Mouse (Mus musculus) hindbrain, embryonic 11.5 days (tissue): ENCODE results near the gene Bicd2. TPM values are rescaled to one million over a fixed set of nuclear protein-coding genes. Genes with fewer than 3 reads are reported as not detected.
A peak's percentile ranks its signal among the peaks of the same experiment; 100 is the strongest.
"Not testable (repeated sequence)": the region's sequence is repeated elsewhere in the genome, so short reads cannot be mapped to it uniquely, and the experiment has no call there.

Experiments
- ATAC-seq: fragments of 200-750 bp; cut with Nextera tagmentation; 2 replicates; pipeline ENCODE4 v1.8.0; 2017; ENCODE audit warnings: mild to moderate bottlenecking, moderate TSS enrichment, moderate library complexity; ENCODE audit not compliant: low FRiP score
- DNase-seq: peaks from one replicate; pipeline ENCODE4 v3.0.0-alpha.2; 2015; ENCODE audit warnings: low spot score
- H3K27ac ChIP-seq: fragments of 300-500 bp; sonication (generic); 2 replicates; pipeline ENCODE4 v1.5.1; 2014; ENCODE audit warnings: mild to moderate bottlenecking, low read depth, low read length
- H3K27me3 ChIP-seq: fragments of 300-500 bp; sonication (generic); 2 replicates; pipeline ENCODE4 v1.6.1; 2014; ENCODE audit warnings: mild to moderate bottlenecking, low read length, moderate library complexity, mixed read lengths; ENCODE audit not compliant: control insufficient read depth, insufficient read depth
- H3K36me3 ChIP-seq: fragments of 300-500 bp; sonication (generic); 2 replicates; pipeline ENCODE4 v1.6.1; 2014; ENCODE audit warnings: mild to moderate bottlenecking, low read length, moderate library complexity, mixed read lengths; ENCODE audit not compliant: control insufficient read depth, insufficient read depth
- H3K4me1 ChIP-seq: fragments of 300-500 bp; sonication (generic); replicated peaks from 2 replicates; pipeline ENCODE4 v1.6.1; 2014; ENCODE audit warnings: low read length, mixed read lengths; ENCODE audit not compliant: control insufficient read depth, insufficient read depth
- H3K4me2 ChIP-seq: fragments of 300-500 bp; sonication (generic); replicated peaks from 2 replicates; pipeline ENCODE4 v1.6.1; 2014; ENCODE audit warnings: mild to moderate bottlenecking, low read depth, low read length
- H3K4me3 ChIP-seq: fragments of 300-500 bp; sonication (generic); 2 replicates; pipeline ENCODE4 v1.5.1; 2014; ENCODE audit warnings: low read depth, low read length
- H3K9ac ChIP-seq: fragments of 300-500 bp; sonication (generic); 2 replicates; pipeline ENCODE4 v1.6.1; 2014; ENCODE audit warnings: low read depth, low read length
- H3K9me3 ChIP-seq: fragments of 300-500 bp; sonication (generic); 2 replicates; pipeline ENCODE4 v1.6.1; 2016; ENCODE audit warnings: low read length; ENCODE audit not compliant: control insufficient read depth
- WGBS: fragments of 180-500 bp; shearing (Covaris S2); extraction: QIAGEN DNeasy Blood & Tissue Kit; methylation state at CpG from one replicate; pipeline ENCODE4 v1.1.7; 2014; 5-methylcytosine and 5-hydroxymethylcytosine counted together
- polyA plus RNA-seq: library from polyadenylated mRNA; unstranded; fragments of >200 nt; fragmentation: Nextera tagmentation; extraction: Ambion mirVana; gene quantifications from 2 replicates; pipeline ENCODE4 v1.2.1, GENCODE M21; 2014

Gene Bicd2
- polyA plus RNA-seq, 1 experiment from 2014 or later: 26.9 TPM

GRCm38 (mm10) chr13:49362364-49362763 lies 21.0 kb downstream of the Bicd2 start:
- Histone ChIP-seq H3K27ac (no peak overlapping the region), H3K9ac (no peak overlapping the region), H3K4me1 (no peaks in the 10 kb centered on the region), H3K4me2 (no peak overlapping the region), H3K4me3 (no peak overlapping the region), H3K9me3 (no peaks in the 10 kb centered on the region), H3K27me3 (no peaks in the 10 kb centered on the region), H3K36me3 (no peaks in the 10 kb centered on the region)
- 84% methylated on average over 7 of the region's 7 CpGs for WGBS
- ATAC-seq: no peak
- no peak for DNase-seq

GRCm38 (mm10) chr13:49362804-49363203 lies 21.4 kb downstream of the Bicd2 start:
- 90% methylated on average over 2 of the region's 2 CpGs for WGBS
- Histone ChIP-seq H3K4me3 (no peak overlapping the region), H3K27ac (no peak overlapping the region), H3K9me3 (no peaks in the 10 kb centered on the region), H3K4me2 (no peak overlapping the region), H3K27me3 (no peaks in the 10 kb centered on the region), H3K4me1 (no peaks in the 10 kb centered on the region), H3K36me3 (no peaks in the 10 kb centered on the region), H3K9ac (no peak overlapping the region)
- no peak for DNase-seq
- ATAC-seq: no peak

GRCm38 (mm10) chr13:49364716-49365115 lies 23.3 kb downstream of the Bicd2 start:
- Histone ChIP-seq H3K9ac (no peak overlapping the region), H3K9me3 (no peaks in the 10 kb centered on the region), H3K36me3 (no peaks in the 10 kb centered on the region), H3K4me3 (no peak overlapping the region), H3K27me3 (no peaks in the 10 kb centered on the region), H3K4me1 (no peaks in the 10 kb centered on the region), H3K27ac (no peak overlapping the region), H3K4me2 (no peak overlapping the region)
- 79% methylated on average over 2 of the region's 2 CpGs for WGBS
- no peak for ATAC-seq
- DNase-seq: no peak

- no peak overlapping the region for H3K4me3 ChIP-seq
- DNase-seq (no peak), ATAC-seq (no peak)
- no peaks in the 10 kb centered on the region for H3K9me3 ChIP-seq
- no peak overlapping the region for H3K9ac ChIP-seq
- H3K36me3 ChIP-seq: no peaks in the 10 kb centered on the region
- H3K27me3 ChIP-seq: no peaks in the 10 kb centered on the region
- 79% methylated on average over 4 of the region's 4 CpGs for WGBS
- no peaks in the 10 kb centered on the region for H3K4me1 ChIP-seq
- H3K4me2 ChIP-seq: no peak overlapping the region
- H3K27ac ChIP-seq: no peak overlapping the region
Measured at GRCm38 (mm10) chr13:49367657-49368440, 26.5 kb downstream of the Bicd2 start.

GRCm38 (mm10) chr13:49369404-49369803 lies 28.0 kb downstream of the Bicd2 start:
- no peaks in the 10 kb centered on the region for H3K27me3 ChIP-seq
- 93% methylated on average over 10 of the region's 10 CpGs for WGBS

GRCm38 (mm10) chr13:49370216-49370615 lies 28.8 kb downstream of the Bicd2 start:
- ATAC-seq, H3K27me3 ChIP-seq, DNase-seq, H3K36me3 ChIP-seq, H3K4me1 ChIP-seq, H3K9me3 ChIP-seq, H3K4me3 ChIP-seq, H3K27ac ChIP-seq, H3K9ac ChIP-seq, H3K4me2 ChIP-seq: not testable (repeated sequence)
- 89% methylated on average over 6 of the region's 6 CpGs for WGBS

More at GRCm38 (mm10) chr13:49369404-49369803, 28.0 kb downstream of the Bicd2 start:
- Histone ChIP-seq H3K4me1 (no peaks in the 10 kb centered on the region), H3K36me3 (no peaks in the 10 kb centered on the region), H3K9me3 (no peaks in the 10 kb centered on the region), H3K4me3 (no peak overlapping the region), H3K9ac (no peak overlapping the region), H3K4me2 (no peak overlapping the region), H3K27ac (no peak overlapping the region)
- DNase-seq: no peak
- ATAC-seq: no peak

GRCm38 (mm10) chr13:49370916-49371315 lies 29.5 kb downstream of the Bicd2 start:
- peak overlapping the region; percentile 15; the same call in 1 of the 2 replicates for H3K9ac ChIP-seq
- not testable (repeated sequence) for H3K27me3 ChIP-seq, H3K9me3 ChIP-seq, H3K4me1 ChIP-seq, ATAC-seq, H3K36me3 ChIP-seq, H3K4me3 ChIP-seq, H3K4me2 ChIP-seq, H3K27ac ChIP-seq, DNase-seq
- WGBS: 85% methylated on average over 5 of the region's 5 CpGs

GRCm38 (mm10) chr13:49371428-49371899 lies 30.1 kb downstream of the Bicd2 start:
- Histone ChIP-seq H3K9ac (peak overlapping the region; percentile 15; the same call in 1 of the 2 replicates), H3K4me3 (no peak overlapping the region), H3K4me2 (no peak overlapping the region), H3K27ac (no peak overlapping the region), H3K36me3 (0 out of 2 replicates have a peak, but pooled peaks cover 2% of the 10 kb centered on the region), H3K4me1 (no peaks in the 10 kb centered on the region), H3K9me3 (no peaks in the 10 kb centered on the region), H3K27me3 (no peaks in the 10 kb centered on the region)
- ATAC-seq: peak; percentile 58
- WGBS: 60% methylated on average over 3 of the region's 3 CpGs
- peak; percentile 22 for DNase-seq
